Mouse (Mus musculus) embryo, embryonic 11.5 days (tissue): Measurements from ENCODE around the gene Ccdc175.

ENCODE experiments used
- DNase-seq: peaks from one replicate; pipeline ENCODE4 v3.0.0-alpha.2; 2012; ENCODE audit warnings: low read depth, low spot score

Gene Ccdc175

DNA sequence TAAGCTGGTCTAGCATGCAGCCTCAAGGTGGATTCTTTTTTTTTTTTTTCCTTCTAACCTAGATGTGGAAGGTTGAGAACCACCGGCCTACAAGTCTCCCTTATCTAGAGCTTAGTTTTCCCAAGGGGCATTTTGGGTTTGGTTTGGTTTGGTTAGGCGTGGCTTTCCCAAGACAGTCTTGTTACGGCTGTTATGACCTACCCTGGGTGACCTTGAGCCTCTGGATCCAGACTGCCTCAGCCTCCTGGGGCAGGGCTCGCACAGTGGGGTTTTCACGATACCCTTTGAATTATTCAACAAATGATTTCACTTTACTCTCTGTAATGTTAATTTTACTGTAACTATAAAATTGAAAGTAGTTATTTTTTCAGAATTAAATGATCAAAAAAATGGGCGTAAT is 82.1 kb downstream of the Ccdc175 start:
- no peak for DNase-seq

DNA sequence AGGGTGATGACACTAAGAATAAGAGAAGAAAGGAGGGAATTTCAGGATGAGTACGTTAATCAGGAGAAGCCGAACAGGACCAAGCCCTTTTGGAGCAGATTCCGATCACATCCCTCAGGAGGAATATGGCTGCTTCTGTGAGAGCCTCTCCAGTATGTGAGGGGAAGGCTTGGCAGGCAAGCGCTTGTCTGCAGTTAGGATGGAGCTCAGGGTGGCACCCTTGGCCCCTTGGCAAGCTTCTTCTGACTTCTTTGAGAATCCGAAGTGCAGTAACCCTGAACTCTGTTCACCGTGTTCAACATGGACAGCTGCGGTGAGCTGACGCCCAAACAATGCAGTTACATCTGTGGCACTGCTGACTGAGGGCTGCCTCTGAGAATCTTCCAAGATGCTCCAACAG is 87.9 kb downstream of the Ccdc175 start:
- DNase-seq, result no peak

DNA sequence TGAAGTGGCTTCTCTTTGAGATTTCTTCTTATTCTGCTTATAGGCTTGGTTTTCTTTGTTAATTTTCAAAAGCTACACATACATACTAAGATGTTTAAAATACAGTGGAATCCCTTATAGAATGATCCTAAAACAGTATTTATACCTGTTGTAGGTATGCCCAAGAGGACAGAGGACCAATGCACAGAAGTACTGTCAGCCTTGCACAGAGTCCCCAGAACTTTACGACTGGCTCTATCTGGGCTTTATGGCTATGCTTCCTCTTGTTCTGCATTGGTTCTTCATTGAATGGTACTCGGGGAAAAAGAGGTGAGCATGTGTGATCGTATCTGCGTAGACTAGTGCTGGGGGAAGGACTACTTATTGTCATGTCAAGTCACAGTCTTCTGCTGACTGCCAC is 95.0 kb downstream of the Ccdc175 start:
- DNase-seq, result no peak

DNA sequence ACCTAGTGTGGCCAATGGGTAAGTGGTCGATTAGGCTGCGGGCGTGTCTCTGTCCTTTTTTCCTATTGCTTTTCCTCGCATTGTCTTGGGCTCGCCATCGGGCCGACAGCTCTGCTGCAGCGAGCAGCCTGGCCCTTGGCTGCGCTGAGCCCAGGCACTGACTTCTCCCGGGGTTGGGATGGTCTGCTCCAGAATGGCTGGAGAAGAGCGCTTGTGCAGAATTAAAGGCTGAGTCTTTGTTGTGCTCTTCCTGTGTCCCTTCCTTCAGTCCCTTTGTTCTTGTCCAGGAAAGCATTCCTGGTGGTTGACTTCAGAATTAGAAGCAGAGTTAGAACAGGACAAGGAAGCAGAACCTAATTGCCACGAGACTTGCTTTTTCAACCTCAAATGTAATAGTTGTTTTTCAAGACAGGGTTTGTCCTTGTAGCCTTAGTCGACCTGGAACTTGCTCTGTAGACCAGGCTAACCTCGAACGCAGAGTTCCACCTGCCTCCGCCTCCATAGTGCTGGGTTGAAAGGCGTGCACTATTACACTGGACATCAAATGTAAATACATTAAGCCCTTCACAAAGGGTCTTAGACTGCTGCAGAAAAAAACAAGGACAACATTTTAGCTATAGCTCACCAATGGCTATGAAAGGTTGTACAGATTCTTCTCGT is 98.5 kb downstream of the Ccdc175 start:
- DNase-seq, result no peak

DNA sequence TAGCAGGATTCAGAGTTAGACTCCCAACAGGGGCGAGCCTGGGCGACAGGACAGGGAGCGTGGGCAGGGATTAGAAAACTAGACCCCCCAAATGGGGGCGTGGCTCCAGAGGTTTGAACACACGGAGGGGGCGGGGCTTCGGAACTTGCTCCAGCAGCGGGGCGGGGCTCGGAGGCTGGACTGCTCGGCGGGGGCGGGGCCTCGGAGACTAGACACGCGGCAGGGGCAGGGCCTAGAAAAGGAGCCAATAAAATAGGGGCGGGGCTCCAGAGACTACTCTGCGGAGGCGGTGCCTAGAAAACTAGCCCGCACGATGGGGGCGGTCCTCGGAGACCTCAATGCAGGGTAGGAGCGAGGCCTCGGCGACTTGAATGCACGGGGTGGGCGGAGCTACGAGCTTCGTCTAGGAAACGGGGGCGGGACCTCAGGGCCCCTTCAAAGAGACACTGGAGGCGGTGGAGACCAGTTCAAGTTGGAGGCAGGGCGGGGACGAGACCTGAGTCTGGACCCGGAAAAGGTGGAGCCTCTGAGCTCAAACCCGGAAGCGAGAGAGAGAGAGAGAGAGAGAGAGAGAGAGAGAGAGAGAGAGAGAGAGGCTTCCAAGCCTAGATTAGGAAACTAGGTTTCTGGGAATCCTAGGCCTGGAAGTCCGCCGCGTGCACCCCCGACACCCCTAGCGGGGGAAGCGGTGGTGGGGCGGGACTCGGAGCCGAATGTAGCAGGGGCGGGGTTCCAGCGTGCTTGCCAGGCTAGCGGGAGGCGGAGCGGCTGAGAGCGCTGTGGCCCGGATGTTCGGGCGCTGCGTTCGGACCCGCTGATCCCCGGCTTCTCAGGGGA is 99.3 kb downstream of the Ccdc175 start, which contains the start of the genes L3hypdh and Jkamp:
TSS of gene L3hypdh (minus strand) at position 111 of the 837 bp plus-strand sequence.
TSS of gene Jkamp (plus strand) at position 261 of the 837 bp plus-strand sequence.
- DNase-seq, result peak; percentile 99

DNA sequence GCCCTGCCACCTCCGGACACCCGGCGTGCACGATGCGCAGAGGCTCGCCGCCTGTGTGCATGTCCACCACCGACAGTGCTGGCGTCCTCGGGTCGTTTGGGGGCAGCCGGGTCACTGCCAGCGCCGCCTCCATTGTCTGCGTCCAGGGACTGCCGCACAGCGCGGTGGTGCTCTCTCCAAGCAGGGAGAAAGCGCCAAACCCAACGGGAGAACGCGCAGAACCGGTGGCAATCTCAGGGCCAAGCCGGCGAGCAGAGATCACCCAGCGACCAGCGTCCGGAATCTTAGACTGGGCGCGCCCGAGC is 99.9 kb downstream of the Ccdc175 start:
- no peak for DNase-seq

DNA sequence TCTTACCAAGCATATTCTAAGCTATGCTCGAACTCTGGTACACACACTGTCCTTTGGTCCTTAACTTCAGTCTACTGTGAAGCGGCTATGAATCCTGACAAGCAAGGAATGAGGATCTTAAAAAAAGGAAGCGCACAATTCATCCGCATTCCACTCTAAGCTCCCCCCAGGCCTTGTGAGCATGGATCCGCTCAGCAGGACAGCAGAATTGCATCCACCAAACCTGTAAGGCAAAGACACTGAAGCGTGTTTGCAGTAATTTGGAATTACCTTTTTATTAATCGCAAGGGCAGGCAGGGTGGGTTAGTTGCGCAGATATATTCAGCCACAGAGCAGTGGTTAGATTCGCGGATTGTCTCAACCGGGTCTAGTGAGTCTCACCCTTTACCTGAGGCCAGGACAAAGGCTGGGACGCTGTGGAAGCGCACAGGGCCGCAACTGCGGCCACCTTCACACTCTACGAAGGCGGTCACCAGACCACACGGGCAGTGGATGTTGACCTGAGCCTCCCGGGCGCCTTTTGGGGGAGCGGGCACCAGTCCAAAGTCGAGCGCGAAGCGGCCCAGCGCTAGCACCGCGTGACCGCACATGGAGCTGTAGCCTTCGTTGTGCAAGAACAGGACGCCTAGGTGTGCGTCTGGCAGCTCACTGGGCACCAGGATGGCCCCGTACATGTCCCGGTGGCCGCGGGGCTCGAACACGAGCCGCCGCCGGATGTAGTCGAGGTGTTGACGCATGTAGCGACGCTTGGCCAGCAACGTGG is 100.4 kb downstream of the Ccdc175 start:
- DNase-seq, result peak; percentile 27

DNA sequence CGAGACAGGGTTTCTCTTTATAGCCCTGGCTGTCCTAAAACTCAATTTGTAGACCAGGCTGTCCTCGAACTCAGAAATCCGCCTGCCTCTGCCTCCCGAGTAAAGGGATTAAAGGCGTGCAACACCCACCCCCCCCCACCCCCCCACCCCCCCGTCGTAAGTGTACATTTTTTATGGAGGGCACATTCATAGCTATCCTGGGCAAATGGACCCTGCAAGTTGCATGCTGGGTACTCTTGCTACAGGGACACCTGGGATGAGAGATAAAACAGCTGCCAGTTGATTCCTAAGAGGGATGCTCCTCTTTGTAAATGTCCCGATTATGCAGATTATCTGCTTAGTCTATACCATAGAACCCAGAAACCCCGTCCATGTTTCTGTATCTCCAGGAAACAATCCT is 101.6 kb downstream of the Ccdc175 start:
- no peak for DNase-seq

DNA sequence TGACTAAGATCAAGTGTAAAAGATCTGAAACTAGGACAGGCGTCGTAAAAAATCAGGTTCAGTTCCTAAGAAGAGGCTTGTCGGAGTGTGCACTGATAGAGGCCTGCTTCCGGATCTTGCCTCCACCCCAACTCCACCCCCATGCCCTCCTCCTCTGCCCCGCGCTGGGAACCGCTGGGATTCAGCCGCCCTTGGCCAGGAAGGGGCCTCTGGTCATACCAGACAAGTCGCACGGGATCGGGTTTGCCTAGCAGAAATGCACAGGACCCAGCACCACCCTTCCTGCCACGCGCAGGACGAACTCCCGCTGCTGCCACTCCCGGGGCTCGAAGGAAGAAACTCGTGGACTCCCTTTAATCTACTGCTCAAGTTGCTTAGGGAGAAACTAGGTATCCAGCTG is 102.5 kb downstream of the Ccdc175 start:
- no peak for DNase-seq

DNA sequence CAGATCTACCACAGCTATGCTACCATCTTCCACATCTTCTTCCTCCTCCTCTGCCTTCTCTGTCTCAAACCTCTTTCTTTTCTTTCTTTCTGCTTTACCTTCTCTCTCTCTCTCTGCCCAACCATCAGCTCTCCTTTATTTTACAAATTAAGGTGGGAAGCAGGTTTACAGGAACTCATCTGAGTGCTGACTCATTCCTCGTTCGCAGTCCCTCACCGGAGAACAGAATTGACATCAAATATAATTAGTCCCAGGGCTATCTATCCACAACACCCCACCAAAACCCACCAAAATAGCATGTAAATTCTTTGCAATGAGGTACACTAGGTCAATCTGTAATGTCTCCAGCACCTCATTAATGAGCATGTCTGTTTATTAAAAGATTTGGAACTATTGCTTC is 102.9 kb downstream of the Ccdc175 start:
- DNase-seq, result no peak

DNA sequence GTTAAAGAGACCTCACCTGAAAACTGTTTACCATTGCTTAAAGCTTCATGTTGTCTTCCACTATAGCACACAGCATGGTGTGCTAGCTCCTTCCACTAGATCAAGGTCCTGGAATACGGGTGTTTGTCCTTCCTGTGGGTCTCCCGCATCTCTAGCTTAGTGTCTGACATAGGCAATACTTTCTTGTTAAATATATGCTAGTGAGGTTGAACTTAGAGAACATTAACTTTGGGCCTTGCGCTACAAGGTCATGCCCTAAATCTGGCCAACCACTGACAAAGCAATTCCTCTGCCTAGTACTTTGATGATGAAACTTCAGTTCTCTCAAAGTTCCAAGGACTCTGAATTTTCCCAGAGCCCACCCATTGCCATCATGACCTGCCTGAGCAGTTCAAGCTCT is 106.6 kb downstream of the Ccdc175 start:
- no peak for DNase-seq

DNA sequence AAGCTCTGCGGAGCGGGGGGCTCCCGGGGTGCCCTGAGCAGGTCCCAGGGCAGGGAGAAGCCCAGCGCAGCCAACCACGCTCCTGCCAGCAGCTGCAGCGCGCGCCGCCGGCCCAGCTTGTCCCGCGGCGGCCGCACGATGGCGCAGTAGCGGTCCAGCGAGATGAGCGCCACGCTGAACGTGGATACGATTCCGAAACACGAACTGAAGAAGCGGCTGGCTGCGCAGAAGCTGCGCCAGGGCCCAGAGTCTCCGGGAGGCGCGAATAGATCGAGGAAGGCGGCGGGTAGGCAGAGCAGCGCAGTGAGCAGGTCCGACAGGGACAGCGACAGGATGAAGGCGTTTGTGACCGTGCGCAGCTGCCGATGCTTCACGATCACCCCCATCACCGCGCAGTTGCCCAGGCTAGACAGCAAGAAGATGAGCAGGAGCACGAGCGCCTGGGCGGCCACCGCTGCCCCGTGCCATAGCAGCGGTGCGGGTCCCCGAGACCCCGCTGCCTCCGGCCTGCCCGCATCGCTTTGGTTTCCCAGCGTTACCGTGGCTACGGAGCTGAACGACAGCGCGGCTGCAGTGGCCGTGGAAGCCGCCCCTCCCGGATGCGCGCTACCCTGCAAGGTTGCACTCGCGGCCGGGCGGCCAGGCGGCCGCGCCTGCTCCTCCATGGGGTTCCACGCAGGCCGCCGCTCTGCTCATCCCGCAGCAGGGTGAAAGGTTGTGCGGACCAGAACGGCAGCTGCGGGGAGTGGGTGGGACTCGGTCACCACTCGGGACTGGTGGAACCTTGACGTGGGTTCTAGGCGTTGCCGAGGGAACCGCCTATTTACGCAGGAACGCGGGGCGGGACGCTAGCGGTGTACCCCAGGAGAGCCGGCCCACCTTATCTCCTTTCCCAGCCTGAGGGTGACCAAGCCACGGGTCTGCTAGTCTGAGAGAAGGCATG is 114.2 kb downstream of the Ccdc175 start, which contains the start of gene Gpr135:
TSS of gene Gpr135 (minus strand) at position 799 of the 943 bp plus-strand sequence.
- peak; percentile 71 for DNase-seq

DNA sequence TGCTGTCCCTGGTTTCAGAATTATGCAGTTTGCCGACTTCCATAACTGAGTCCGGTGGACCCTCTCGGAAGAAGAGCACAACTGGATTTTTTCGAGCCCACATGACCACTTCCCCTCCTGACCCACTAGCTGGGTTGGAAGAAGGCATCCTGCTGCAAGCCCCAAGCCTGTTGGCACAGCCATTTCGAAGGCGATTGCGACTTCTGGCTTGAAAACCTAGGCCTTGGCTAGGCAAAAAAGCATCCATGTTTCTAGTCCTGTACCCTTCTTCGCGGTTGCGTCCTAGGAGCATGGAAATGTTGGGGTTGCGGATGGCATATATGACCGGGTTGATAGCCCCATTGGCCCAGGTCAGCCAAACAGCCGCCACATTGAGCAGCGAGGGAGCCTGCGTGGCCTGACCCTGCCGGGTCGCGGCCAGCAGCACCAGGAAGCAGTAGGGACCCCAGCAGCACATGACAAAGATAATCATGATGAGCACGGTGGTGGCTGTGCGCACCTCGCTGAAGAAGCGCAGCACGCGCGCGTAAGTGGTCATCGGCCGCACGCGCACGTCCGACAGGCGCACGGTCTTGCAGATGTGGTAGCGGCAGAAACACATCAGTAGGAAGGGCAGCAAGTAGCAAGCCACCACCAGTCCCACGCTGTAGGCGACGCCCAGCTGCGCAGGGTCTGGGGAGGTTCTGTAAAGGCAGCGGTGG is 115.1 kb downstream of the Ccdc175 start:
- peak; percentile 37 for DNase-seq

DNA sequence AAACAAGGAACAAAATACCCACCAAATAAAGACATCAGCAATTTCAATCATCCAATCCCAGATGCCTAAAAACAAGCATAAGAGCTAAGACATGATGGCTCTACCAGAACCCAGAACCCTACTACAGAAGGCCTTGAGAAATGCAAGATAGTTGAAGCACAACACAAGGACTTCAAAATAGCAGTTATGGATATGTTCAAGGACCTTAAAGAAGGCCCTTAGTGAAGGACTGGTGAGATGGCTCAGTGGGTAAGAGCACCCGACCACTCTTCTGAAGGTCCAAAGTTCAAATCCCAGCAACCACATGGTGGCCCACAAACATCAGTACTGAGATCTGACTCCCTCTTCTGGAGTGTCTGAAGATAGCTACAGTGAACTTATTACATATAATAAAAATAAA is 127.0 kb downstream of the Ccdc175 start:
- DNase-seq, result no peak

DNA sequence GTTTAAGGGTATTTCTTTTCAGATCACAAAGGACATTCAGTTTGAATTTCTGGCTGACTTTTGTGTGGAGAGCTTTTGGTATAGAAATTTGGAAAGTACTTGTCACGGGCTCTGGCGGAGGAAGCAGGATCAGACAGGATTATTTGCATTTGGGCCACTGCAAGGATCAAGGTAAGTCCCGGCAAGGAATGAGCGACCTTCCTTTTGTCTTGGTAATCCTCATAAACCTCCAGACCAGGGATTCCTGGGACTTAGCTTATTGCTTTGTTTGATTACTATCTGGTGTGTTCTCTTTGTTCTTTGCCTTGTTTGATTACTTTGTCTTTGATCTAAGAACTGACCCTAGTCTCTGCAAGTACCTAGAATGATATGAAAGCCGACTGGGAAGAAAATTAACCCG is 131.0 kb downstream of the Ccdc175 start:
- no peak for DNase-seq

DNA sequence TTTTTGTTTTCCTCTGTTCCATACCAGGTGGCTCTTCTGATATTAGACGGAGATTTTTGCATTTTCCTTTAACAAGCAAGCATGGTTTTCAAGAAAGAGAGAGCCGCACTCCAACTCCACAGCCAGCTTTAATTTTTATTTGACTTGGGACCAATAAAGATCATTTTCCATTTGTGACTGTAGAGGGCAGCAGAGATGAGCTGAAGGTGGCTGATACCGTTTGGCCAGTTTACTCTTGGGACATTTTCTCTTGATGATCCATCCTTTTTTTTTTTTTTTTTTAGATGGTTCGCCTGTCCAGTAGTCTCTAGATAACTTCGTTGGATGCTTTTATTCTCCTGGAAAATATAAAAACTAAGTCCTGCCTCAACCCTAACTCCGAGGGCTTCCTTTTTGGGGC is 131.5 kb downstream of the Ccdc175 start:
- no peak for DNase-seq

DNA sequence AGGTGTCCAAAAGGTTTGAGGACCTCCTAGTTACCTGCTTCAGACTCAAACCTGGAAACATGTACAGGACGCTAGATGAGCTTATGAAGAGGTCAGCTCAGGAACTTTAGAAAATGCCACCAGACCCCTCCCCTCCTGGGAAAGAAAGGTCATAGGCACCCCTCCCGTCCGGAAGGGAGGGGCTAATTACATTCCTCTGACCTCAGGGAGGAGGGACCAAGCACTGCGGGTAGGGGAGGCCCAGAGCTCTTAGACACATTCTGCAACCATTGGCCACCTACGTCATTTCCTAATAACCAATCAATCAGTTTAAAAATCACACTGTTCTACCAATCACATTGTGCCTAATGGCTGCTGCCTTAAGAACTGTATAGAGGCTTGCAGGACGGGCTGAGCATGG is 132.3 kb downstream of the Ccdc175 start:
- DNase-seq, result no peak
